Mouse (Mus musculus): ENCODE measurements at regions not wholly inside any gene's neighbourhood (a gene's known extent, or its start where the extent isn't known, plus 50 kb on each side); places are given as distances from the start of the nearest gene placed in this dataset.

DNA sequence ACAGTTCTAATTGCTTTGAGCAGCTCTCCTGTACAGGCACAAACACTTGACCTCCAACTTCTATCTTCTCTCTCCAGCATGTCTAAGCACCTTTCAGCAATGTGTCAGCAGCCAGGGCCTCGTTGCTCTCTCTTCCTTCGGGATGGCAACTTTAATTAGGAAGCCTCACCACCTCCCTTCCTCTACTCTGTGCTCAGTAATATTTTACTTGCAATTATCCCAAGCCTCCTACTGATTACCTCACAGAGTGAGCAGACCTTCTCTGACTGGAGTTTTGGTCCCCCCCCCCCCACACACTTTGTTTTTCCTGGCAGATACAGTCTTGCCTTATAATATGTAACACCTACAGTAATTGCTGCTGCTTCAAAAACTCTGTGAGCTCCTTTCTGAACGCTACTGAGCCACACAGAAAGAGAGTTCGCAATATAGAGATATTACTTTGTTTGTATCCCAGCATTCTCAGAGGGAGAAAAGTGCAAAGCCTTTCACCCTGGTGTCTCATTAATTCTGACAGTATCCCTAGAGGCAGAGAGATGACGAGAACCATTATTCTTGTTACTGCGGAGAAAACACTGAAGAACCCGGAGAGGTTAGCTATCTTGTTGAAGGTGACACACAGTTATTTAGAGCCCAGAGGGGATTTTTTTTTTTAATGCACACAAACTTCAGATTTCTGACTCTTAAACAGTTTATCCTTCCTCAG is 61.8 kb upstream of the Camk2d start:
- WGBS = 52% methylated on average over 7 of the region's 7 CpGs
- DNase-seq (ENCODE audit: low spot score) (peak; percentile 4), ATAC-seq (no peak)
- H3K4me2 ChIP-seq (ENCODE audit: low read depth, low read length) = no peak overlapping the region
- H3K4me1 ChIP-seq (ENCODE audit: insufficient read depth, low read length) = no peaks in the 10 kb centered on the region
- no peaks in the 10 kb centered on the region for H3K36me3 ChIP-seq (ENCODE audit: insufficient read depth, low read length)
- no peak overlapping the region for H3K27ac ChIP-seq
- no peak overlapping the region for H3K9ac ChIP-seq (replicated peaks; ENCODE audit: low read length)
- H3K4me3 ChIP-seq (ENCODE audit: low read length) = no peak overlapping the region
- no peaks in the 10 kb centered on the region for H3K9me3 ChIP-seq (ENCODE audit: low read length)
- TF ChIP-seq CTCF (IDR thresholded peaks at IDR 0.05; ENCODE audit: low read depth) = no peak
- no peaks in the 10 kb centered on the region for H3K27me3 ChIP-seq (ENCODE audit: insufficient read depth, low read length)

DNA sequence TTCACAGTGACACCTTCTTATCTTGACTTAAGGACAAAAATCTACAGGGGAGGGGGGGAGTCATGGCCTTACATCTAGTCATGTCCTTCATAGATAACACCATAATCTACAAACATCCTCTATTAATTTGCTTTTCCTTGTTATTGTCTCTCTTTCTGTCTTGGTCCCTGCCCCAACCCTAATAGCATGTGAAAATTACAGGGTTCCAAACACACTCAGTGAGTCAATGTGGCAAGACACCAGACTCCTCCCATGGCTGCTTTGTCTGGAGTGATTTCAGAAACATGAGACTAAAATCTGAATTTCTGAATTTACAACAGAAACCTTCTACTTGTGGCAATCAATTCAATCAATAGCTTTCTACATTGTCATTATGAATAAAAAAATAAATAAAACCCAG is 60.8 kb upstream of the Camk2d start:
- no peaks in the 10 kb centered on the region for H3K27me3 ChIP-seq (ENCODE audit: insufficient read depth, low read length)
- no peak overlapping the region for H3K27ac ChIP-seq
- H3K4me3 ChIP-seq (ENCODE audit: low read length) = no peak overlapping the region
- no peaks in the 10 kb centered on the region for H3K36me3 ChIP-seq (ENCODE audit: insufficient read depth, low read length)
- DNase-seq (ENCODE audit: low spot score) (no peak), ATAC-seq (no peak)
- no peak for TF ChIP-seq CTCF (IDR thresholded peaks at IDR 0.05; ENCODE audit: low read depth)
- H3K4me1 ChIP-seq (ENCODE audit: insufficient read depth, low read length) = no peaks in the 10 kb centered on the region
- no peaks in the 10 kb centered on the region for H3K9me3 ChIP-seq (ENCODE audit: low read length)
- H3K4me2 ChIP-seq (ENCODE audit: low read depth, low read length) = no peak overlapping the region
- H3K9ac ChIP-seq (replicated peaks; ENCODE audit: low read length) = no peak overlapping the region

DNA sequence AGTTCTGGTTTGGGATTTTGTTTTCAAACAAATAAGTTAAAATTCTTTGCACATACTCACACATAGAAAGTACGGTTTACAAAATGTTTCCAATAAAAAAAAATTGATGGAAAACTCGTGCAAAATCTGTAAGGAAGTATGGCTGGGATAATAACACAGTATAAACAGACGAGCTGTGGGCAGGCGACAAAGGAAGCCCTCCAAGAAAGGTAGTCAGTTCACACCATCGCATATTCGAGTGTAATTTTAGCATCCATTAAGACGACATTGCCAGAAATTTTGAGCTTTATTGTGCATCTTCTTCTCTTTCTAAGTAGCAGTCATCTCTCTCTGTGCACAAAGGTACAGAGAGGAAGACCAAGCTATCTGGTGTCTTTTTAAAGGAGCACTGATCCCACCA is 57.6 kb upstream of the Camk2d start:
- Histone ChIP-seq H3K4me1 (ENCODE audit: insufficient read depth, low read length) (no peaks in the 10 kb centered on the region), H3K27me3 (ENCODE audit: insufficient read depth, low read length) (no peaks in the 10 kb centered on the region), H3K9me3 (ENCODE audit: low read length) (no peaks in the 10 kb centered on the region), H3K4me3 (ENCODE audit: low read length) (no peak overlapping the region), H3K36me3 (ENCODE audit: insufficient read depth, low read length) (no peaks in the 10 kb centered on the region), H3K4me2 (ENCODE audit: low read depth, low read length) (no peak overlapping the region), H3K9ac (replicated peaks; ENCODE audit: low read length) (no peak overlapping the region), H3K27ac (no peak overlapping the region)
- DNase-seq (ENCODE audit: low spot score) (no peak), ATAC-seq (no peak)
- 84% methylated on average over 7 of the region's 7 CpGs for WGBS
- TF ChIP-seq CTCF (IDR thresholded peaks at IDR 0.05; ENCODE audit: low read depth) = no peak

DNA sequence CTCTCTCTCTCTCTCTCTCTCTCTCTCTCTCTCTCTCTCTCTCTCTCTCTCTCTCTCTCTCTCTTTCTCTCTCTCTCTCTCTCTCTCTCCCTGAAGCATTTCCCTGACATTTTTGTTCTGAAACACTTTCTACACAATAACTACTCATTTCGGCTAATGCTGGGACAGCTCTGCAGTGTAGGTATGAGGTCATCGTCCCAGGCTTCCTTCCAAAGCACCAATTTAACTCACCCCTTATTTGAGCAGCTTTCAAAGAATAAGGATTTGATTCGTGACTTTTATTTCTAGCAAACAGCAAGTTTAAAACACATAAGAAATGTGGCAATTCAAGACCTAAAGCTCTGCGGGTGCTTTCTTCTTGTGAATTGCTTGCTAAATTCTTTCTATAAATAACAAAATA is 55.0 kb upstream of the Camk2d start:
- DNase-seq (ENCODE audit: low spot score) = no peak
- no peak for ATAC-seq
- no peaks in the 10 kb centered on the region for H3K4me1 ChIP-seq (ENCODE audit: insufficient read depth, low read length)
- no peaks in the 10 kb centered on the region for H3K9me3 ChIP-seq (ENCODE audit: low read length)
- WGBS = 76% methylated on average over 4 of the region's 4 CpGs
- H3K4me2 ChIP-seq (ENCODE audit: low read depth, low read length) = no peak overlapping the region
- TF ChIP-seq CTCF (IDR thresholded peaks at IDR 0.05; ENCODE audit: low read depth) = no peak
- no peaks in the 10 kb centered on the region for H3K27me3 ChIP-seq (ENCODE audit: insufficient read depth, low read length)
- H3K36me3 ChIP-seq (ENCODE audit: insufficient read depth, low read length) = no peaks in the 10 kb centered on the region
- H3K4me3 ChIP-seq (ENCODE audit: low read length) = no peak overlapping the region
- no peak overlapping the region for H3K9ac ChIP-seq (replicated peaks; ENCODE audit: low read length)
- no peak overlapping the region for H3K27ac ChIP-seq
